Mouse (Mus musculus): ENCODE measurements around the gene Smim5. TPM values are rescaled to one million over a fixed set of nuclear protein-coding genes. Genes with fewer than 3 reads are reported as not detected.
"Not testable (repeated sequence)": the region's sequence is repeated elsewhere in the genome, so short reads cannot be mapped to it uniquely, and the experiment has no call there.

The Smim5 gene
- total RNA-seq (2021), result 10 to 100 TPM; 19.6 to 20.4 TPM
- long read RNA-seq, experiment 1, transcript Smim5-203 (3 exons, 1,113 nt), result minor isoform, 9 of 34 reads
- long read RNA-seq, experiment 1, transcript Smim5-202 (4 exons, 685 nt), result major isoform, 23 of 34 reads
- long read RNA-seq, experiment 1, partial matches to known transcripts, result 1 of 34 reads
- long read RNA-seq, experiment 1, other reads (novel, unspliced or antisense), result 1 of 34 reads
- long read RNA-seq, experiment 2, transcript Smim5-202 (4 exons, 685 nt), result minor isoform, 14 of 34 reads
- long read RNA-seq, experiment 2, transcript Smim5-203 (3 exons, 1,113 nt), result major isoform, 15 of 34 reads
- long read RNA-seq, experiment 2, partial matches to known transcripts, result 0 of 34 reads
- long read RNA-seq, experiment 2, other reads (novel, unspliced or antisense), result 4 of 34 reads

DNA sequence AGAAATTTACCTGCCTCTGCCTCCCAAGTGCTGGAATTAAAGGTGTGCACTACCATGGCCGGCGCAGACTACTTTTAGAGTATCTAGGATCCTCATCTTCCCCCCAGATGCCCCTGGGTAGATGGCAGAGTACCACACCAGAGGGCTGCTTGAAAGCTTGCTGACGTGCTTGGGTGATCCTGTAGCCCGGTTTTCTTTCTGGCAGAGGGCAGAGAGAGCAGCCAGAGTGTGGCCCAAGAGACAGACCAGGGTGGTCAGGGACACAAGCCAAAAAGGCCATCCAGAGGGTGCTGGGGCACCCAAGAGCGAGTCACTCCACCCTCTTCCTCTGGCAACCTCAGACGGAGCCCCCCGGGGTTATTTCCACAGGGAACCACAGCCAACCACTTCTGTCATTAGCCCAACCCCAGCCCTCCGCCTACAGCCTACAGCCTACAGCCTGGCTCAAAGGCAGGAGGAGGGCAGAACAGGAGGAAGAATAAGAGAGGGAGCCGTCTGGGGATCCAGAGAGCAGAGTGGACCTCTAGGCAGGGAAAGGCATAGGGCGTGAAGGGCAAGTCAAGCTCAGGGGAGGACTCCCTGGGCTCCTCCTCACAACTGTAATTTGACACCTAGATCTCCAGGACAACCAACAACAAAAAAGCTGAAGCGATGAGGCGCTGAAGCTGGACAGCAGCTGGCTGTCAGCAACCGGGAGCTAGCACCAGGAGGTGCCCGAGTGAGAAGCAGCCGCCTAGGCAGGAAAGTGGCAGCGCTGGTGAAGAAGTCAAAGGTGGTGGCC is at the start of gene Smim5:
Gene Smim5 (plus strand): TSS at position 481 of the 781 bp plus-strand sequence.
- peak; percentile 59 to 73 for DNase-seq
- intact Hi-C loops (cut with DNase I), result no loop called here

DNA sequence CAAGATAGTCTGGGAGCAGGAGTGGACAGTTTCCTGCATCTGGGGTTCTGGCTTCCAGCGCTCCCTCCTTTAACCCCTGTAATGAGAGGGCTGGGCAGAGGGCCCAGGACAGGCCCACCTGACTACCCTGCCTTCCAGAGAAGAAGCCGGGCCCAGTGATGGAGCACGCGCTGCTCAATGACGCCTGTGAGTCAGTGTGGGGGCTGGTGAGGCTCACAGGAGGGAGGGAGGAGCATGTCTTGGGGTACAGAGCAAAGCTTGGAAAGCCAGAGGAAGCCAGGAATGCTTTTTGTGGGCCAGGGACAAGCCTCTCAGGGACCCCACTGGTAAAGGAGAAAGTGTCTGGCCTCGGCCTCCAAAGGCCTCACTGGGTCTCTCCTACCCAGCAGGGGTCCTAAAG is 45.1 kb upstream of the Smim5 start:
- no peak for DNase-seq
- intact Hi-C loops (cut with DNase I), result no loop called here

DNA sequence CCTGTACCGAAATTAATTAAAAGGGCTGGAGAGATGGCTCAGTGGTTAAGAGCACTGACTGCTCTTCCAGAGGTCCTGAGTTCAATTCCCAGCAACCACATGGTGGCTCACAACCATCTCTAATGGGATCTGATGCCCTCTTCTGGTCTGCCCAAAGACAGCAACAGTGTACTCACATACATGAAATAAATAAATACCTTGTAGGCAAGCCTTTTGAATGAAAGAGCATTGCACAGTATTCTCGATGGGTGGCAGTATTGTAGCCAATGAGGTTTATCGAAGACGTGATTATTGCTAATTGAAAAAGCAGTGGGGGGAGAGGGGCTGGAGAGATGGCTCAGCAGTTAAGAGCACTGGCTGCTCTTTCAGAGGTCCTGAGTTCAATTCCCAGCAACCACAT is 42.6 kb upstream of the Smim5 start:
- DNase-seq; intact Hi-C loops (cut with DNase I): not testable (repeated sequence)

DNA sequence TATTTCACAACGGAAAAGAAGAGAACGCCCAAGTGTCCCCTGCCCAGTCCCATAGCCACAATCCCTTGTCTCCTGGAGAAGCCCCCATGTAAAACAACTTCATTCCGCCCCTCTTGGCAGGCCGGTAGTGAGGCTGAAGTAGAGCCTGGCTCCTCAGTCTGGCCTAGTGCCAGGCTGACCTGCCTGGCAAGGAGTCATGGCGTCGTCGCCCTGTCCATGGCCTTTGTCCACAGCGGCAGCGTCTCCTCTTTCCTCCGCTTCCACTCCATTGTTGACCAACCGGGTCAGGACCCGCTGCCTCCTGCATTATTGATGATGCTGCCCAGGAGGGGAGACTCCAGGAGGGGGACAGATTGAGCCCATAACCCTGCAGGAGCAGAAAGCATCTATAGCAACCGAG is 41.8 kb upstream of the Smim5 start:
- intact Hi-C loops (cut with DNase I), result loop anchor here (2.0 kb wide), 2 partner anchors 43 to 135 kb away; partner anchors contain the start of gene Tsen54
- DNase-seq, result peak; percentile 24 to 33

DNA sequence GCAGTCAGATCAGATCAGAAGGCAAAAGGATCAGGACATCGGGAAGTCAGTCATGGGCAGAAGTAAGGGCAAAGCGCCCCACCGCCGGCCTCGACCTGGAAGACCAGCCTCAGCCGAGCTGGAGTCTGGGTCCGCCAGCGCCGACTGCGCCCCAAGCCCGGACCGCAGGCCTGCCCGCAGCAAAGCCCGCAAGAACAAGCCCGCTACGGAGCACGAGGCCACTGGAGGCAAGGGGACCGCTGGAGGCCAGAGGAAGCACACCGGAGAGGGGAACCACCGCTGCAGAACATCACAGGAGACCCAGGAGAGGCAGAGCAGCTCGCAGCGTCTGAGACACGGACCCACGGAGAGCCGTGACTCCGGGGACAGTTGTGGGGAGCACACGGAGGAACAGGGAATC is 41.4 kb upstream of the Smim5 start, which contains the start of gene Myo15b:
Gene Myo15b (plus strand): TSS at position 53 of the 400 bp plus-strand sequence.
- intact Hi-C loops (cut with DNase I), result loop anchor here (2.0 kb wide), 2 partner anchors 44 to 136 kb away; partner anchors contain the start of gene Tsen54
- no peak for DNase-seq

DNA sequence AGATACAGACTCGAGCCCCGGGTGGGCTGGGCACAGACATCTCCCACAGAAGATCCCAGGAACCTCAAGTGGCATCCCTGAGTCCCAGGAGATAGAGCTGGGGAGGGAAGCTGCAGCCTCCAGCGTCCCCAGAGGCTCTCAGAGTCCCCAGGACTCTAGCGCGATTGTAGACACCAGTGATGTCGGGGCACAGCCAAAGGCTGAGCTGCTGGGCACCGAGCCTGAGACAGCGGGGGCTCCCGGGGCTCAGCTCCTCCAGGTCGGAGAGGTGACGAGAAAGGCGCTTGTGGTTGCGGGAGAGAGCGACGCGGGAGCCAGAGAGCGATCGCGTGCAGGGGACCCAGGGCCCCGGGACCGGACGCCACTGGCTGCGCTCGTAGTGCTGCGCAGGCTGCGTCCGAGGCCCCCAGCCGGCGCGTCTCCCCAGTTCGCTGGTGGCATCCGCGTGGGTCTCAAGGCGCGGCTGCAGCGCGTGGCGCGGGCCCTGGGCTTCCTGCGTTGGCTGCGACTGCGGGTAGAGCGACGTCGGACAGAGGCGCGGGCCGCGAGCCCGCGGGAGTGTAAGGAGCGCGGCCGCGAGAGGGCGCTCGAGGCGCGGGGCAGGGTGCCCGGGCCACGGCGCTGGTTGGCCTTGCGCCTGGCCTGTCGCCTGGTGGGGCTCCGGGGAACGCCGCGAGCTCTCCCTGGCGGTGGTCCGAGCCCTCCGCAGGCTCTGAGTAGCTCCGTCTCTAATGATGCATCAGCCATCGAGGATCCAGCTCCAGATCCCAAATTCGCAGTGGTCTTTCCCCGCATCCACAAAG is 40.4 kb upstream of the Smim5 start:
- DNase-seq, result peak; percentile 96 to 97
- intact Hi-C loops (cut with DNase I), result loop anchor here (2.0 kb wide), 2 partner anchors 45 to 137 kb away; partner anchors contain the start of gene Tsen54

DNA sequence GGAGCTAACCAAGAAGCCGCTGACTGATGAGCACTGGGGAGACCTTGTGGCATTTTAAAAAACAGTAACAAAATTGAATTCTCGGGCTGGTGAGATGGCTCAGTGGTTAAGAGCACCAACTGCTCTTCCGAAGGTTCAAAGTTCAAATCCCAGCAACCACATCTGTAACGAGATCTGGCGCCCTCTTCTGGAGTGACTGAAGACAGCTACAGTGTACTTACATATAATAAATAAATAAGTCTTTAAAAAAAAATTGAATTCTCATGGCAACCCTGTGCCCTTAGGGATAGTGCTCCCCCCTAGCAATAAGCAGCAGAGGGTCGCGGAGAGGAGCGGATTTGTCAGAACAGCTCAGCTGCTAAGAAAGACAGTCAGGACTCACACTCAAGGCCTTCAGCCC is 35.9 kb upstream of the Smim5 start:
- intact Hi-C loops (cut with DNase I), result no loop called here
- DNase-seq, result no peak

DNA sequence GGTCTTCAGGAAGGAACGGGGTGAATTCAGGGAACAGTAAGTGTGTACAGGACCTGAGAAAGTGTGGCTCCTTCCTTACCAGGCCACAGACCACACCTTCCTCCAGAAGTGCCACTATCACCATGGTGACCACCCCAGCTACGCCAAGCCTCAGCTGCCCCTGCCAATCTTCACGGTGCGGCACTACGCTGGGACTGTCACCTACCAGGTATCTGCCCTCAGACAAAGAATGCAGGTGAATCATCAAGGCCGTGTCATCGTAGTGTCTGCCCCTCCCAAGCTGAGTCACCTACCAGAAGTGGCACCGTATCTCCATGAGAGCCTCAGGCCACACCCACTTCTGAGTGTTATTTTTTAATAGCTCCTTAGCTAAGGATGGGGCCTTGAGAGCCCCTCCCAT is 30.4 kb upstream of the Smim5 start:
- intact Hi-C loops (cut with DNase I), result no loop called here
- no peak for DNase-seq

DNA sequence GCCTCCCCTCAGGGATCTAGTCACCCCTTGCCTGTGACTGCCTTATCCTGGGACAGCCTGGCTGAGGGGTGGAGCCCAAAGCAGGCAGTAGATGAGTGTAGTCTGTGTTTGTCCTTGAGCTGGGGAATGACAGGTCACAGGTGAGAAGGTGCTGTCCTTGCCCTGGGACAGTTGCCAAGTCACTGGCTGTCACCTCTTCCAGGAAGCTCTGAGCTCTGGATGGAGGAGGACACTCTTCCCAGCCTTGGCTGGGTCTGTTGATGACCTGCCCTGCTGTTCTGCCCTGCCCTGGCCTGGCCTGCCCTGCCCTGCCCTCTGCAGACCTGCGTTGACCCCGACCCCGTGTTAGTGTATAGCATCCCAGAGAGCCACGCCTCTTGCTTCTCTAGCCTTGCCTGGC is 27.3 kb upstream of the Smim5 start:
- intact Hi-C loops (cut with DNase I), result no loop called here

DNA sequence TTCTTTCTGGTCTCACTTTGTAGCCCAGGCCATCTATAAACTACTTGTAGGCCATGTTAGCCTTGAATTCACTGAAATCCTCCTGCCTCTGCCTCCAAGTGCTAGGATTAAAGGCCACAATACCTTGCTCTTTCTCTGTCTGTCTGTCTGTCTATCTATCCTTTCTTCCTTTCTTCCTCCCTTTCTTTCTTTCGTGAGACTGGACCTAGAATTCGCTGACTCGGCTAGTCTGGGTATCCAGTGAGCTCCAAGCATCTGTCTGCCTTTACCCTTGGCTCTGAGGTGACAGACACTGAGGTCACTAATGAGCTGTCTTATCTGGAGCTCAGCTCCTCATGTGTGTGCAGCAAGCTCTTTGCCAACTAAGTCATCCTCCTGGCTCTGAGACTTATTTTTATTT is 23.8 kb upstream of the Smim5 start:
- DNase-seq, result no peak
- intact Hi-C loops (cut with DNase I), result no loop called here

More for the DNA sequence above, 27.3 kb upstream of the Smim5 start:
- no peak for DNase-seq

DNA sequence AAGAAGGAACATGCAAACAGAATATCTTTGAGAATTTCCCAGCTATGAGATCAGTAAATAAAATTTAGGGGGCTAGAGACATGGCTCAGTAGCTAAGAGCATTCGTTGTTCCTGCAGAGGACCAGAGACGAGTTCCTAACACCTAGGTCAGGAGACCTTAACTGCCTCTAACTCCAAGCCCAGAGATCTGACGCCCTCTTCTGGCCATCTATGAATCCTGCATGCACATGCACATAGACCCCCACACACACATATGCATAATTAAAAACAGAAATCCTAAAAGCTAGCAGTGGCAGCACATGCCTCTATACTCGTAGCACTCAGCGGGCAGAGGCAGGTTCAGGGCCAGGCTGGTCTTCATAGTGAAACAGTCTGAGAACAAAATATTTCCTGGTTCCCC is 23.3 kb upstream of the Smim5 start:
- intact Hi-C loops (cut with DNase I), result no loop called here
- DNase-seq, result no peak

DNA sequence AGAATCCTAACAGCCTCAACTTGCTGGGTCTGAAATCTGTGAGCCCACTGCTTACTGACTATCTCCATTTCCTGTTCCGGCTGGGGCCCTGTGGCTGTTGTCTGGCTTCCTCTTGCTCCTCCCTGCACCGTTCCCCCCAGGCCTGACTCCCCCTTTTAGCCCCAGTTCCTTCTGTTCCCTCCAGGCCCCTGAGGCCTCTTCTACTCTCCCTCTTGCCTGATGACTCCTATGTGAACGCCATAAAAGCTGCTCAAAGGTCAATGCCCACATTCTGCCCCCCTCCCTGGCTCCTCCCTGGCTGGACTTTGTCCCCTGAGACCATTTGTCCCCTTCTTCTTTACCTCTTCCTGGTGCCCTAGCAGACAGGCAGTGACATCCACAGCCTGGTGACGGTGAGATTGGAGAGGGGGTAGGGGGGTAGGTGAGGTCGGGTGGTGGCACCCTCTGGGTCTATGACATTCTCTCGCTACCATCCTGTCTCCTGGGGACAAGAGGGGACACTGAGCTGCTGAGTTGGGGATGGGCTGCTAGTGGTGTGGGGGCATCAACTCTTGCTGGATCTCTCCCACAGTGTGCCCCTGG is 22.5 kb upstream of the Smim5 start:
- DNase-seq, result no peak
- intact Hi-C loops (cut with DNase I), result no loop called here

DNA sequence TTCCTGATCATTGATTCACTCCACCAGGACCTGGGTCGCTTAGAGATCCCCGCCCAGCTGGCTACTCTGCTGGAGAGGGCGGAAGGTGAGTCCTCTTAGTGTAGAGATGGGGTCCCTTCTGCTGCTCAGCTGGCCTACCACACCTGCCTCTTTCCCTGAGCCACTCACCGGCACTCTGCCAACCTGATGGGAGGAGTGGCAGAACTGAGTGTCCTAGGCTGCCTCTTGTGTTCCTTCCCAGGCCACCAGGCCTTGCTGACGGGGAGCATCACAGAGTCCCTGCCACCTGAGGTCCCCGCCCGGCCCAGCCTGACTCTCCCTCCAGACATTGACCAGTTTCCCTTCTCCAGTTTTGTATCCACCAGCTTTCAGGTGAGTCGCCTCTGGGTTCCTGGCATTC is 21.7 kb upstream of the Smim5 start:
- intact Hi-C loops (cut with DNase I), result no loop called here
- no peak for DNase-seq

DNA sequence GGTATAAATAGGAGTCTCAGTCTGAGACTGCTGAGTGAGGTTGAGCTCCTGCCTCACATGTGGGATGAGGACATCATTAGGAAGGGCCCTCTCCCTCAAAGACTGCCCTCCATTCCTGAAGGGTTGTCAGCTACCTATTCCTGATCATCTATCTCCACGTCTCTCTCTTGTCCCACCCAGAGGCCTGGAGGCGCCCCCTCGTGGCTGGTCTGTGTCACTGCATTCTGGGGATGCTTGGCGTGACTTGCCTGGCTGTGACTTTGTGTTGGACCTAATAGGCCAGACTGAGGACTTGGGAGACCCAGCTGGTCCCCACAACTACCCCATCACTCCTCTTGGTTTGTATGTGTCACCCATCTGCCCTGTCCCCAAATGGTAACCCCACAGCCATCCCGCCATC is 18.8 kb upstream of the Smim5 start:
- peak in 1 of 2 experiments; percentile 30 for DNase-seq
- intact Hi-C loops (cut with DNase I), result no loop called here

DNA sequence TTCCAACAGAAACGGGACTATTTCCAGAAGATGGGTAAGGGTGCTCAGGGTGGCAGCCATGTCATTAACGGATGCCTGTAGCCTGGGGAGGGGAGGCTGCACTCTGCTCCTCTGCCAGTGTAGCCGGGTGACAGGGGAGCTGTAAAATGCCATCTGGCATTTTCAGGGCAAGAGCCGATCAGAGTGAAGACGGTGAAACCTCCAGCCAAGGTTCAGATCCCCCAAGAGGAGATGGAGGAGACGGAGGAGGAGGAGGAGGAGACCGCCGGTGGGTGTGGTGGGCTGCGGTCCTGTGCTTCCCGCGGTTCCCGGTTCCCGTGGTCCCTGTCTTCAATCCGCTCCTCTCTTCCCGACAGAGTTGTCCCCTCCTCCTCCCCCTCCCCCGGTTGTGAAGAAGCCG is 16.5 kb upstream of the Smim5 start:
- DNase-seq, result no peak
- intact Hi-C loops (cut with DNase I), result no loop called here

DNA sequence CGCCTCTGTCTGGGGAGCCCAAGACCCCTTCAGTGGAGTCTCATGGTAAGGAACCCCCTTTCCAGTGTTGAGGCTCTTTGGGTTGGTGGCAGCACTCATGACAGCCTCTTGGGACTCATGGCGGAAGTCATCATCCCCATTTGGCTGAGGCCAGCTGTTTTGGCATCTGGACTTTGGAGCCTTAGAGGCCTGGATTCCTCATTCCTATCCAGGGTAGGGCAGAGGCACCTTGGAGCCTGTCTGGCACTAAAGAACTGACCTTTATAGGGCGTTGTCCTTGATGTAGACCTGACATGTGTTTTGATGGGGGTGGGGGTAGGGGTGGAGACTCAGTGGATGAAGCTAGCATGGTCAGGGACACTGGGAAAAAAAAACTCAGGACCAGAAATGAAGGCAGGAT is 15.4 kb upstream of the Smim5 start:
- no peak for DNase-seq
- intact Hi-C loops (cut with DNase I), result no loop called here

DNA sequence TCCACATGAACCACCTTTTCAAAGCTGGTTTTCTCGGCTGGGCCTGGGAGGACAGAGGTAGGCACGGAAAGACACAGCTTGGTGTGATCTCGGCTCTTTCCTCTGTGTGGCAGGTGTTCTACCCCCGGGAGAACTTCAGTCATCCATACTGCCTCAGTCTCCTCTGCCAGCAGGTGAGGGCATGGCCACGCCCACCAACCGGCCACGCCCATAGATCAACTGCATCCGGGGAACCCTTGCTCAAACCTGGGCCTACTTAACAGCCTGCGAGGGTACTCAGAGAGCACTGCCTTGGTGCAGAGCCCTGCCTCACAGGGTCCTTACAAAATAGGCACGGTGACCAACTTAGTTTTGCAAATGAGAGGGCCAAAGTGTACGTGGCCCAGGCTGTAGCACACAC is 14.5 kb upstream of the Smim5 start:
- intact Hi-C loops (cut with DNase I), result no loop called here

DNA sequence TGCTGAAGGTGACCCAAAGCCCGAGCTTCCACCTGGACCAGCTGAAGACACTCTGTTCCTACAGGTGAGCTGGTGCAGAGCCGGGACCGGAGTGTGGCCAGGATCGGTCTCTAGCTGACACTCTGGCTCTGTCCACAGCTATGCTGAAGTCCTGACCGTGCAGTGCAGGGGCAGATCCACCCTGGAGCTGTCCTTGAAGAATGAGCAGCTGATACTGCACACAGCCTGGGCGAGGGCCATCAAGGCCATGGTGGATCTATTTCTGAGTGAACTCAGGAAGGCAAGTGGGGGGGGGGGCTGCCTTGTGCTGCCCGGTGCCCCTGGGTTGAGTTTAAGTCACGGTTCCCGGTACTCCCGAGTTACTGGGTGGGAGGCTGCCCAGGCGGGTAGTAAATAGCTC is 13.3 kb upstream of the Smim5 start:
- intact Hi-C loops (cut with DNase I), result no loop called here
- DNase-seq, result no peak

More for the DNA sequence above, 14.5 kb upstream of the Smim5 start:
- DNase-seq, result no peak

DNA sequence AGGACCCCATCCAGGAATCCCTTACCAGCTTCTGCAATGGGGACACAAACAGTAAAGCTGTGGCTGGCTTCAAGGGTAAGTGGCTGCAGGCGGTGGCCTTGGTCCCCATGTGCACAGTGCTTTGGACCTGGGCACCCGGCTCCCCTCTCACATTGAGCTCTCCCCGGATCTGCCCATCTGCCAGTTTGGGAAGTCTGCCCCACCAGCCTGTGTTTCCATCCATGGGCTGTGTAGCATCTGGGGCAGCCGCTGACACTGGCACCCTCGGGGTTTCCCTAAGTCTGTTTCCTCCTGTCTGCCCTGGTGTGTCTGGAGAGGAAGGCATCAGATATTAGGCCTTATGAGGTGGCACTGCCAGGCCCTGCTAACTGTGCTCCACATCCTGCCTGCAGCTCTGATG is 11.7 kb upstream of the Smim5 start:
- intact Hi-C loops (cut with DNase I), result no loop called here

DNA sequence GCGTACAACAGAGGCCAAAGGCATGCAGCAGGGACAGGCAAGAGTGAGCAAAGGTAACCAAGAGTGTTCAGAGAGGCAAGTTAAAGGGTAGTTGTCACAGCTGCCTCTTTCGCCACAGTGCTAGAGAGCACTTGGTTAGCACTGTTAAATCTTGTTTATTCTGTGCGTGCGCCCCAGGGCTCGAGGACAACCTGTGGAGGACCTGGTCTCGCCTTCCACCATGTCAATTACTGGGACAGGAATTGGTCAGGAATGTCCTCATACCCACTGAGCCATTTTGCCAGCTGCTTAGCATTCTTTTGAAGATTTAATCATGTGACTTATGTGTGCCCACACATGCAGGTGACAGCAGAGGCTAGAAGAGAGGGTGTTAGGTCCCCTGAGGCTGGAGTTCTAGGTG is 10.6 kb upstream of the Smim5 start:
- intact Hi-C loops (cut with DNase I), result no loop called here

More for the DNA sequence above, 11.7 kb upstream of the Smim5 start:
- no peak for DNase-seq

More for the DNA sequence above, 10.6 kb upstream of the Smim5 start:
- no peak for DNase-seq
